Mouse (Mus musculus): Measurements from ENCODE around the gene Gpr39.

DNA sequence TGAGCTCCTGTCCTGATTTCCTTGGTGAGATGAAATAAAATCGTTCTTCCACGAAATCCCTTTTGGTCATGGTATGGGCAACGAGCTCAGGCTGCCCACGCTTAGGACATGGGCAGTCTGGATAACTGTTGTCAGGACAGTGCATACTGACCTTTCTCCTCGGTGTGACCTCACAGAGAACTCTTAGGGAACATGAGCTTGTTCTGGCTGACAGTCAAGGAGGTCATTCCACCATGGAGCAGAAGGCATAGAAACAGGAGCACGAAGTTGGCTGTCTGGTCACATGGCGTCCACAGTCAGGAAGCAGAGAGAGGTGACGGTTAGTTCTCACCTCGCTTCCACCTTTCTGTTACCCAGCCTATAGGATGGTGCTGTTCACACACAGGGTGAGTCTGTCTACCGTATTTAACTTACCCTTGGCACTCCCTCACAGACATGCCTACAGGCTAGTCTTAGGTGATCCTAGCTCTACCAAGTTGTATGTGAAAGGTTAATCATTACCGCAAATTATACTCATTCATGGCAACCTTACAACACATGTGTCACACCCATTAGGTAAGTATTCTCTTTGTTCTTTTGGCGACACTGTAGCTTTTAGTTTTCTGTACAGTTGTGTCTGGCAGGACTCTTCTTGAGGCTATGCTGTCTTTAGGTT, 44.4 kb downstream of the Gpr39 start:
- TF ChIP-seq CTCF (IDR thresholded peaks at IDR 0.05; ENCODE audit: control insufficient read depth, insufficient read depth, low read length) = no peak
- no peak for TF ChIP-seq POLR2A (IDR thresholded peaks at IDR 0.05; ENCODE audit: borderline replicate concordance, control insufficient read depth, low read depth, low read length)

Measured in bone marrow, adult 2 months (tissue).